Mouse (Mus musculus): Measurements from ENCODE around the gene Rpl38.
"Not testable (repeated sequence)": the region's sequence is repeated elsewhere in the genome, so short reads cannot be mapped to it uniquely, and the experiment has no call there.

Rpl38 gene

GRCm38 (mm10) chr11:114657737-114658136, 10.6 kb upstream of the Rpl38 start:
- DNase-seq: peak; percentile 49

DNA sequence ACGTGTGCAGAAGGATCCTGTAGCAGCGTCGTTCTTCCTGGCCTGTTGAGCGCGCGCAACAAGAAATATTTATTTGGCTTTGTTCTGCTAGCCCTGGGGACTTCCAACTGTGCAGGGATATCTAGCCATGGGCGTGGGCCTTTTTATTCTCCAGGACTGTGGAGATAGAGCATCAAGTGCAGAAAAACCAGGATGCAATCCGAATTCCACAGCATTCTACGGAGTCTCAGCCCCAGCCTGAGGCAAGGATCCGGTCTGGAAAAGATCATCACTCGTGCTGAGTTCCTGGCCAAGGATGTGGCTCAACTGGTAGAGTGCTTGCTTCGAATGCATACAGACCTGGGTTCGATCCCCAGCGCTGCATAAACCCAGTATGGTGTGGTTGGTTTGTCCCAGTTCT, 6.2 kb upstream of the Rpl38 start:
- DNase-seq: peak; percentile 20

DNA sequence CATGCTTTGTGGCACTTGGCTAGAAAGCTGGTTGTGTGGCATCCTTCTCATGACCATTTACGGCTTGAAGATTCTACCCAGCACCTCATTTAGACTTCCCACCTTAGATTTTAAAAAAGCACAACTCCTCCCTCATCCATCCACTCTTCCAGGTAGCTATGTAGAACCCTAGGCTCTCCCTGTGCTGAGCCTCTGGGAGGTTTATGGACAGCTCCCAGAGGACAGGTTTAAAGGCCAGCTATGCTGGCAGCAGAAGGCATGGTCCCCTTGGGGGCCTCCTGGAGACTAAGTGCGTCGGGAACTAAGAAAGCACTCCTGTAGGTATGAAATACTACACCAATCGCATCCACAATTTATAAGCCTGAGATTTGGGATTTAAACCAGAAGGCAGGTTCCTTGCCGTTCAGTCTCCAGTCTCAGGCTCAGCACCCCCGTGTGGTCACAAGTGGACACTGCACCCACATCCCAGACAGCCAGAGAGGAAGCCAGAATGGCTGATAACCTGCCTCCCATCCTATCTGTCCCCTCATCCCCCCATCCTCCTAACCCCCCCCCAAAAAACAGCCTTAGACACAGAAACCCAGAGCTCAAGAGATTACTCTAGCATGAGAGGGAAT, 5.5 kb upstream of the Rpl38 start:
- peak; percentile 71 for DNase-seq

DNA sequence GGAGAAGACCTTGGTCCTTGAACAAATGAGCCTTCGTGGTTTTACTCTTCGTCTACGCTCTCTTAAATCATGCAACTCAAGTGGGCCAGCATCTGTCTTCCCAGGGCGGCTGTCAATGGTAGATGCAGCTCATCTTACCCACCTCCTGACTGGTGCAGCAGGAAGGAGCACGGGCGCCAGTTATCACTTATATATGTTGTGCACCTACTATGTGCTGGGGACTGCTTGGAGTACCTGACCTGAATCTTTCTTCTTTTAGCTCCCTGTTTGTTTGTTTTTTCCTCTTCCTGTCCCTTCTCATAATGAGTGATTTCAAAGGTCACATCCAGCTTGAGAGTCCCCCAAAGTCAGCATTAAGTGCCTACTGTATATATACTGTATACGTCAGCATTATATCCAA, 4.2 kb upstream of the Rpl38 start:
- DNase-seq: peak; percentile 29

- peak; percentile 28 for DNase-seq
Measured at GRCm38 (mm10) chr11:114665463-114665862, 2.9 kb upstream of the Rpl38 start.

GRCm38 (mm10) chr11:114666786-114667185, 1.5 kb upstream of the Rpl38 start:
- DNase-seq: peak; percentile 52

- DNase-seq: peak; percentile 37
Measured at GRCm38 (mm10) chr11:114667236-114667931, 940 bp upstream of the Rpl38 start.

DNA sequence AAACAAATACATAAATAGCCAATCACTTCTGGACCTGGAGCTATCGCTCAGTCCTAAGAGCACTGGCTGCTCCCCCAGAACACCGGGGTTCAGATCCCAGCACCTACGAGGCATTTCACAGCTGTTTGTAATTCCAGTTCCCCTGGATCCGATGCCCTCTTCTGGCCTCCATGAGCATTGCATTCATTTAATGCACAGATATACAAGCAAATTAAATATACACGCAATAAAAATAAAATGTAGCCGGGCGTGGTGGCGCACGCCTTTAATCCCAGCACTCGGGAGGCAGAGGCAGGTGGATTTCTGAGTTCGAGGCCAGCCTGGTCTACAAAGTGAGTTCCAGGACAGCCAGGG, 415 bp upstream of the Rpl38 start:
- DNase-seq: peak; percentile 75

DNA sequence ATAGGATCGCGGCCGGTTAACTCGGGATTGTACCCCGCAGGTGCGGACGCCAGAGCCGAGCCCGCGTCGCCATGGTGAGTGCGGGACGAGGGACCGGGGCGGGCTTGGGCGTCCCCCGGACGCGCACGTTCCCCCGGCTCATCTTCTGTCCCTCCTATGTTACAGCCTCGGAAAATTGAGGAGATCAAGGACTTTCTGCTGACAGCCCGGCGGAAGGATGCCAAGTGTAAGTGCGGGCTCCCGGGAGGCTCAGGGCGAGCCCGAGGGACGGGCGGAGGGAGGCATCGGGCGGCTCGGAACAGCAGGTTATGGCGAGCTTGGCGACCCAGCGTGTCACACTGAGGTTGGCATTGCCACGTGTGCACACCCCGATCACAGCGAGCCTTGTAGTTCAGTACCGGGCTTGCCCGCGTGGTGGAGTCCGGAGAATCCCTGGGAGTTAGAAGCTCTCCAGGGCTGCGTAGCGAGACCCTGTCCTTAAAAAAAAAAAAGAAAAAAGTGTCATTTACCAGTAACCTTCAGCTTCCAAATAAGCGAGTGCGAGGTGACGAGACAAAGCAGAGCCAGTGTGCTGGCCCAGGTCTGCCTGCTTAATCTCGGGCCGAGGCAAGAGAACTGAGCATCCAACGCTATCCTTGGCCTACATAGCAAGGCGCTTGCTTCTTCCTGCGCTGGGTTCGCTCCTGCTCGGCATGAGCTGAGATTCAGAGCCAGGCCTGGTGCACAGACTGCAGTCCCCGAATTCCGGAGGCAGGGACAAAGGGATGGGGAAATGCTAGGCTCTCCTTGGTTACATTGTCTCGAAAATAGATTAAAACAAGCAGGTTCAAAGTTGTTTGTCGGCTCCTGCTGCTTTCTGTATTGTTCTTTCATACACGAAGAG, 658 bp downstream of the Rpl38 start:
- peak; percentile 82 for DNase-seq

DNA sequence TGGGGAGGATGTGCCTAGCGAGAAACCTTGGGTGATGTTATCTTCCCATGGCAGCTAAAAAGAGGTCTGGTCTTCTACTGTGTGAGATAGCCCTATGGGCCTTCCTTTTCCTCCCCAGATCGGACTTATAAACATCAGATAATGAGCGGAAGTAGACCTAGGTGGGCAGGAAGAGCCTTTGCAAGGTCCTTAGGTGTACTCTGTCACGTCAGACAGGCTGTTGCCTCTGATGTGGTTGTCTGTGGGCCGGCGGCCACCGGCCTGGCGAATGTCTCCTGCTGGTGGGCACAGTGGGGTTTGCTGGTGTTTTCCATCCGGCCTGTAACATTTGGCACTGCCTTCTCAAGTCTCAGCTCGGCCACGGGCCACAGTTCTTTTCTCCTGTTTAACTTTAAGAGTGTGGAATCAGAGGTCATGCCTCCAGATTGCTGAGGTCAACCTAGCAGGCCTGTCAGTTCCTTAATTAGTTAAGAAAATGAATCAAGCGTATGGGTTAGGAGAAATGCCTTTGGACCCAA, 1.4 kb downstream of the Rpl38 start:
- DNase-seq: peak; percentile 54

DNA sequence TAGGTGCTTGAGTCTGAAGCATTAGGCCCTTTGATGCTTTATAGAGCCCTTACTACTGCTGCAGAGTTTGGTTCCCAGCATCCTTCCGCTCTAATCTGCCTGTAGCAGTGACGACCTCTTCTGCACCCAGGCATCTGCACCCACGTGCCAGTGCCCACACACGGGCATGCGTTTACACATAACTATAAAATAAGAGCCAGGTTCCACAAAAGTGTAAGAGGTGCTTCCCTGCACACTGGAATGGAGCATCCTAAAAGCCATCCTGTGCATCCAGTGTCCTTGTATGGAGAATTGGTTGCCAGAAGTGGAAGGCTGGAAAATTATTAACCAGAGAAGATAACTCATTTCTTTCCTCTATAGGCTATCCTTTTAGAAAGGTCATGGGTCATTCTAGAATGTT, 2.8 kb downstream of the Rpl38 start:
- DNase-seq: peak; percentile 24

DNA sequence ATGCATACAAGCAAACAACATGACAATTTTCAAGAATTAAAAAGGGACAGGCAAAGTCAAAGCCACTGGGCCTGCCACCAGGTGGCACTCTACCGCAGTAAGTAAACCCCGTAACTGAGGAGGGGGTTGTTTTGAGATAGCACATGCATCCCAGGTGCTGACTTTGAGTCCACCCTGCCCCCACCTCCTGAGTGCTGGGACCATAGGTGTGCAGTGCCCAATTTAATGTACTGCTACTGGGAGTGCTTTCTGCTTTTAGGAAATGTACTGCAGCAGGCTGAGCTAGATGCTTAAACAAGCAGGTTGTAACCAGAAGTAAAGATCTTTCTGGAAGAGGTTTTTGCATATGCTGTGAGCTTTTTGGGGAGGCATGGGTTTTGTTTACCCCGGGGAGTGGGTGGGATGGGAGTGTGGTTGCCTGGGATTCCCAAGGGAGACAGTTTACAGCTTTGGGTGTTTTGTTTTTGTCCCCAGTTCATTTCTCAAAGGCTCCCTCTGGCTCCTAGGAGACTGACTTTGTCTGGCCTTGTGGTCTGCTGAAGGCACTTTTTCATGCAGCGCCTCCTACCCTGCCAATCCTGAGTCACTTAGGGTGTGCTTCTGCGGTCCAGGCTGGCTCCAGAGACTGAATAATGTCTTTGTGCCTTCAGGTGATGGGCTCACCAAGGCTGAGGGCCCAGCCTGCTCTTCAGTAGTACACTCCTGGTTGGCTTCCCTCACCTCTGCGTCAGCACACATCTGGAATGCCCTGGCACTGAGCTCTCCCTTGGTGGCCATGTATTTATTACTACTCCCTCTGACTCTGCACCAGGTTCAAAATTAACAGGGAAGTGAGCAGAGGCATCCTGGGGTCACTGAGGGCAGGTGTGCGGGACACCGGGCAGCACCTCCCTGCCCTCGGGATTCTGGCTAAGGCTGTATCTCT, 4.7 kb downstream of the Rpl38 start:
- peak; percentile 65 for DNase-seq

GRCm38 (mm10) chr11:114673719-114674050, 5.4 kb downstream of the Rpl38 start:
- DNase-seq: no peak

GRCm38 (mm10) chr11:114674180-114674579, 5.9 kb downstream of the Rpl38 start:
- peak; percentile 61 for DNase-seq

DNA sequence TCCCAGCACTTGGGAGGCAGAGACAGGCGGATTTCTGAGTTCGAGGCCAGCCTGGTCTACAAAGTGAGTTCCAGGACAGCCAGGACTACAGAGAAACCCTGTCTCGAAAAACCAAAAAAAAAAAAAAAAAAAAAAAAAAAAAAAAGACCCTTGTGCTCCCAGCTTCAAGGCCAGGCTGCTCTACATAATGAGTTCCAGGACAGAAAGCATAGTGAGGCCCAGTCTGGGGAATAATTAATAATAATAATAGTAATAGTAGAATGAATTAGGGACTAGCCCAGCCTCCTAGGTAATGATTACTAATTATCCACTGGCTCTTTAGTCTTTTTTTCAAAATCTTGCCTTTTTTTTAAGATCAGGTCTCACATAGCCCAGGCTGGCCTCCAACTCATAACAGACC, 6.5 kb downstream of the Rpl38 start:
- DNase-seq: not testable (repeated sequence)

DNA sequence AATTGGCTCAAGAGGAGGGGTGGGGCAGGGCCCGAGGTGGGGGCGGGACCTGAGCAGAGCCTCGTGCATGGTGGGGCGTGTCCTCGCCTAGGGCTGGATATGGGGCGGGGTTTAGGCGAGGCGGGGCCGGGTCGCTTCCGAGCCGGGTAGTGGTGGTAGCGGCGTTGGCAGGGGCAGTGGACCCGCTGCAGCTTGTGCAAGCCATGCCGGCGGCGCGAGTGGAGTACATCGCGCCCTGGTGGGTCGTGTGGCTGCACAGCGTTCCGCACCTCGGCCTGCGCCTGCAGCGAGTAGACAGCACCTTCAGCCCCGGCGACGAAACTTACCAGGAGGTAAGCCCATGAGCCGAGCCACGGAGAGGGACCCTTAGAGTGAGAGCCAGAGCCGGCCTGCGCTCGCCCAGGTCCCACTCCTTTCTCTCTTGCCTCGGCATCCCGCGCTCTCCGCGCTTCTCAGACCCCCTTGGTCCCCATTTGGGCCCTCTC, 7.1 kb downstream of the Rpl38 start, which contains the start of gene Ttyh2:
TSS of gene Ttyh2 (plus strand) at position 91 of the 485 bp plus-strand sequence.
- peak; percentile 91 for DNase-seq

GRCm38 (mm10) chr11:114675826-114676401, 7.6 kb downstream of the Rpl38 start:
- peak; percentile 74 for DNase-seq

- DNase-seq: peak; percentile 75
Measured at GRCm38 (mm10) chr11:114676431-114676830, 8.1 kb downstream of the Rpl38 start.

DNA sequence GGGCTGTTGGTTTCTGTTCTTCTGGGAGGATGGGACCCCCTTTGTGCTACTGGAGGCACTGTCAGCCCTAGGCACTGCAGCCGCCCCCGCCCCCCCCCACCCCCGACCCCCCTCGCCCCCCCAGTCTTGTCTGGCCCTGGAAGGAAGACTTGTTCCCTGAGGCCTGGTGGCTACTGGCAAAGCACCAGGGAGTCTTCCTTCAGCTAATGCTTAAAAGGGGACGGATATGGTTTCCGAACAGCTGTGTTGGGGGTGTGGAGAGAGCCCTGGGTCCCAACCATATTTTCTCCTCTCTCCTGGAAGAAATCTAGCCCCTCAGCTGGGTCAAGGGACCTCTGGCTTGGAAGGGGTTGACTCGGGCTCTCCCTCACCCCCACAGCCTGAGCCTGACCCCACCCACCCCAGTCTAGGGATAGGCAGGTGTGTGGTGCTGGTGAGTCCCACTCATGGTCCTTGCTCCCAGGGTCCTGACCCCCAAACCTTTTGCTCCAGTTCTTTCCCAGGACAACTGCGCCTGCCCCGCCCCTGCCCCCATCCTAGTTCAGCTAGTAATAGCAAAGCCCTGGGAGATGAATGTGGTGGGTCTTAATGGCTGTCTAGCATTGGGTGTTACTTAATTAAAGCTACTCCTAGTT, 8.7 kb downstream of the Rpl38 start:
- DNase-seq: peak; percentile 67

DNA sequence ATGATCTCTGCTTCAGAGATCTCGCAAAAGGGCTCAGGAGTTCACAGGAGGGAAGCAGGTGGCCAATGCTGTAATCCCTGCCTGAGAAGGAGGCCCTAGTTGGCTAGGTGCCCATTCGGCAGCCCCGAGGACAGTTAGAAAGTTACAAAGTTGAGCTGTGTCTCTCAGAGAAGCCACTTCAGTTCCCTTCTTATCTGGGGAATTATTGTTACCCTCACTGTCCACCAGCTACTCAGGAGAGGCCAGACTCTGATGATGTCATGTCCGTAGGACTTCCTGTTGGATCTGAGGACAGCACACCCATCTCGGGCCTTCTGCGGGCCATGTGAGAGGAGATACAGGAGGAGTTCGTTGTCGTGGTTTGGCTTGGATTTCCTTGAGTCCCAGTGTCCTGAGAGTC, 11.3 kb downstream of the Rpl38 start:
- DNase-seq: peak; percentile 67

DNA sequence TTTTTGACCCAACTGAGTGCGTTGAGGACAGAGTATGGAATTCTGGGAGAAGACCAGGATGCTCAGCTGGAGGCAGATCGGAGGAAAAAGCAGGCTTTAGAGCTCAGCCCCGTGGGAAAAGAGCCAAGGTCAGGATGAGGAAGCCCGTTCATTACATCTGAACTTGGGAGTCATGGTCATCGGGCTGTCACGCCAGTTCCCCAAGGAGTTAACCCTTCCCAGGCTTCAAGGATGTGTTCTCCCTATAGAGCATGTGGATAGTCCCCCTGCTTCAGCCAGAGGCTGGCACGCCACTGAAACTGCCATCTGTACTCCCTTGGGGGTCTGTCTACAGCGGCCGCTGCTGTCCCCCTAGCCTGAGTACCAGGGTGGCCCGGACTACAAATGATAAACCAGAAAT, 12.0 kb downstream of the Rpl38 start:
- peak; percentile 68 for DNase-seq
